Mouse (Mus musculus): ENCODE measurements at regions not wholly inside any gene's neighbourhood (a gene's known extent, or its start where the extent isn't known, plus 50 kb on each side); places are given as distances from the start of the nearest gene placed in this dataset.

GRCm38 (mm10) chr2:85250026-85250560, 53.1 kb upstream of the Lrrc55 start:
- TF ChIP-seq CTCF (IDR thresholded peaks at IDR 0.05; ENCODE audit: insufficient read depth, low read depth, low read length) = no peak
- no peak for TF ChIP-seq POLR2A (IDR thresholded peaks at IDR 0.05; ENCODE audit: insufficient read depth, low read depth, low read length)
- no peak overlapping the region for H3K27ac ChIP-seq (ENCODE audit: insufficient read depth, low read depth, low read length)
- H3K4me1 ChIP-seq (ENCODE audit: control insufficient read depth, insufficient read depth, low read length) = peaks cover 11% of the 10 kb centered on the region
- WGBS = 86% methylated on average over 10 of the region's 10 CpGs
- no peak overlapping the region for H3K4me3 ChIP-seq (ENCODE audit: insufficient read depth, low read depth, low read length)
